Mouse (Mus musculus) neural tube, embryonic 11.5 days (tissue): ENCODE results near the gene Hip1. TPM values are rescaled to one million over a fixed set of nuclear protein-coding genes. Genes with fewer than 3 reads are reported as not detected.
"Not testable (repeated sequence)": the region's sequence is repeated elsewhere in the genome, so short reads cannot be mapped to it uniquely, and the experiment has no call there.

ENCODE experiments used
- ATAC-seq: fragments of 200-750 bp; cut with Nextera tagmentation; 2 replicates; pipeline ENCODE4 v1.8.0; 2017; ENCODE audit warnings: moderate number of reproducible peaks, mild to moderate bottlenecking, moderate TSS enrichment, moderate library complexity; ENCODE audit not compliant: insufficient read depth, low FRiP score, low TSS enrichment
- DNase-seq: peaks from one replicate; pipeline ENCODE4 v3.0.0-alpha.2; 2015; ENCODE audit warnings: low spot score
- H3K27ac ChIP-seq: fragments of 300-500 bp; sonication (generic); 2 replicates; pipeline ENCODE4 v1.5.1; 2014; ENCODE audit warnings: low read depth, mild to moderate bottlenecking, low read length
- H3K27me3 ChIP-seq: fragments of 300-500 bp; sonication (generic); 2 replicates; pipeline ENCODE4 v1.6.1; 2014; ENCODE audit warnings: mild to moderate bottlenecking, low read length, mixed read lengths; ENCODE audit not compliant: control insufficient read depth, insufficient read depth
- H3K36me3 ChIP-seq: fragments of 300-500 bp; sonication (generic); 2 replicates; pipeline ENCODE4 v1.6.1; 2014; ENCODE audit warnings: mild to moderate bottlenecking, low read length, moderate library complexity, mixed read lengths; ENCODE audit not compliant: control insufficient read depth, insufficient read depth
- H3K4me1 ChIP-seq: fragments of 300-500 bp; sonication (generic); 2 replicates; pipeline ENCODE4 v1.6.1; 2014; ENCODE audit warnings: low read length, mixed read lengths; ENCODE audit not compliant: control insufficient read depth, insufficient read depth
- H3K4me2 ChIP-seq: fragments of 300-500 bp; sonication (generic); 2 replicates; pipeline ENCODE4 v1.6.1; 2014; ENCODE audit warnings: low read depth, mild to moderate bottlenecking, moderate library complexity
- H3K4me3 ChIP-seq: fragments of 300-500 bp; sonication (generic); 2 replicates; pipeline ENCODE4 v1.5.1; 2014; ENCODE audit warnings: low read depth, low read length
- H3K9ac ChIP-seq: fragments of 300-500 bp; sonication (generic); 2 replicates; pipeline ENCODE4 v1.6.1; 2014; ENCODE audit warnings: mild to moderate bottlenecking, low read length
- H3K9me3 ChIP-seq: fragments of 300-500 bp; sonication (generic); 2 replicates; pipeline ENCODE4 v1.6.1; 2016; ENCODE audit warnings: low read length; ENCODE audit not compliant: control insufficient read depth
- whole genome bisulfite sequencing: fragments of 180-500 bp; shearing (Covaris S2); extraction: QIAGEN DNeasy Blood & Tissue Kit; methylation state at CpG from one replicate; pipeline ENCODE4 v1.1.7; 2014; 5-methylcytosine and 5-hydroxymethylcytosine counted together
- polyA plus RNA-seq: library from polyadenylated mRNA; unstranded; fragments of >200 nt; fragmentation: Nextera tagmentation; extraction: Ambion mirVana; gene quantifications from 2 replicates; pipeline ENCODE4 v1.2.1, GENCODE M21; 2014

Gene Hip1
- polyA plus RNA-seq, 1 experiment from 2014 or later: 57.3 TPM

DNA sequence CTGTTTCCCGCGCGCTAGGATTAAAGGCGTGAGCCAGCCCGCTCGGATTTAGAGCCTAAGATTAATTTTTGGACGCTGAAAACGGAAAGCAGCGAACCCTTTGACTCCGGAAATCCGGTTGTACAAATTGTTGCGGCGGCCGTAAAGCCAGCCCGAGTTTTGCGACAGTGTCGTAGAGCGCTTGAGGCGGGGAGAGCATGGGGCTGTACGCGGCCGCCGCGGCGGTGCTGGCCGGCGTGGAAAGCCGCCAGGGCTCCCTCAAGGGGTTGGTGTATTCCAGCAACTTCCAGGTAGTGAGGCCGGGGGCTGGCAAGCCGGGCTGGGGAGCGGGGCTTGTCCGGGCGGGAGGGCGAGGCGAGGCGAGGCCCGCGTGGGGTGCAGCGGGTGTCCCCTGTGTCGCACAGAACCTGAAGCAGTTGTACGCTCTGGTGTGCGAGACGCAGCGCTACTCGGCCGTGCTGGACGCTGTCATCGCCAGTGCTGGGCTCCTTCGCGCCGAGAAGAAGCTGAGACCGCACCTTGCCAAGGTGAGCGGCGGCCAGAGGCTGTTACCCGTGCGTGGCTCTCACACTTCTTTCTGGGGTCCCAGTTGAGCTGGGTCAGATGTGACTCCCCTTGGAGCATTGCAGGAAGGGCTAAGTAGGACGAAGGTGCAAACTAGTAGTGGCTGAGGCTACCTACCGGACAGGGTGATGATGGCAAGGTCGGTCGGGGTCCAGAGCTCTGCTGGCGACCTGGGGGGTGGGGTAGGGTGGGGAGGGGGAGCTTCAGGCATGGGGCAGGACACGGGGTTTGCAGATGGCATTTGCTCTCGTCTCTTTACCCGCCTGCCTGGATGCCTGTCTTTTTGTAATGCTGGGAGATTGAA is 174.9 kb downstream of the Hip1 start, which contains the start of gene Nsun5:
Gene Nsun5 (plus strand): TSS at position 167 of the 868 bp plus-strand sequence.
- Histone ChIP-seq H3K27ac (peak within 1 kb of the TSS; percentile 63; the same call in 1 of the 2 replicates), H3K27me3 (no peaks in the 10 kb centered on the region), H3K4me2 (peak within 1 kb of the TSS; percentile 89), H3K9ac (peak within 1 kb of the TSS; percentile 77), H3K4me3 (peak within 1 kb of the TSS; percentile 85), H3K36me3 (peaks cover 7% of the 10 kb centered on the region), H3K9me3 (no peaks in the 10 kb centered on the region), H3K4me1 (peaks cover 6% of the 10 kb centered on the region; the same call in 1 of the 2 replicates)
- DNase-seq (peak; percentile 98), ATAC-seq (peak; percentile 67; the same call in 1 of the 2 replicates)
- WGBS: under 1% methylated on average over 62 of the region's 64 CpGs

DNA sequence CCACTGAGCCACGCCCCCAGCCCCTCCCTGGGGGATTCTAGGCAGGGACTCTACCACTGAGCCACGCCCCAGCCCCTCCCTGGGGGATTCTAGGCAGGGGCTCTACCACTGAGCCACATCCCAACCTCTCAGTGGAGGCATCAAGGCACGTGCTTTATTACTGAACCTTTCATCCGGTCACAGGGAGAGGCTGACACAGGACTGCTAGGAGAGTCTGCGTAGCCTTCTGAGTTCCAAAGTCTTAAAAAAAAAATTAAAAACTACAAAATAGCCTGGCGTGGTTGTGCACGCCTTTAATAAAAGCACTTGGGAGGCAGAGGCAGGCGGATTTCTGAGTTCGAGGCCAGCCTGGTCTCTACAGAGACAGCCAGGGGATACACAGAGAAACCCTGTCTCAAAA is 175.7 kb downstream of the Hip1 start:
- H3K4me1 ChIP-seq, DNase-seq, H3K9me3 ChIP-seq, H3K27me3 ChIP-seq, H3K36me3 ChIP-seq, ATAC-seq: not testable (repeated sequence)
- 60% methylated on average over 9 of the region's 9 CpGs for WGBS
- Histone ChIP-seq H3K4me2 (peak overlapping the region; percentile 89), H3K27ac (peak overlapping the region; percentile 63; the same call in 1 of the 2 replicates), H3K9ac (peak overlapping the region; percentile 77), H3K4me3 (peak overlapping the region; percentile 85)

DNA sequence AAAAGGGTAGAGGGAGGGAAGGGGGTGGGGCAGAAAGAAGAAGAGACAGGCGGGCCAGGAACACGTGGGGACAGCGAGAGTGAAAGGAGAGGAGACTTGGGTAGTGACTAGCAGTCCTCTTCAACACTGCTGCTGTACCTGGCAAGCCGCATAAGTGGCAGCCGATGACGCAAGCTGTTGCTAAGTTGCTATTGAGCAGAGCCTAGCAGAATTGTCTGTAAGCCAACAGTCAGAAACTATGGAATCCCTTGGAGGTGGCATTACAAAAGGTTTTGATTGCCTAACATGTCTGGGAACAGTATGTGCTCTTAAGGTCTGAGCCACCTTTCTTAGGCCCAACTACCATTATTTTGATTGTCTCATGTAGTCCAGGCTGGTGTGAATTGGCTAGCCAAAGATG is 176.6 kb downstream of the Hip1 start:
- 83% methylated on average over 6 of the region's 6 CpGs for WGBS
- ATAC-seq: no peak
- no peak overlapping the region for H3K27ac ChIP-seq
- H3K9ac ChIP-seq: no peak overlapping the region
- H3K4me3 ChIP-seq: no peak overlapping the region
- no peak for DNase-seq
- H3K4me2 ChIP-seq: no peak overlapping the region
- no peaks in the 10 kb centered on the region for H3K9me3 ChIP-seq
- H3K4me1 ChIP-seq: peaks cover 6% of the 10 kb centered on the region; the same call in 1 of the 2 replicates
- no peaks in the 10 kb centered on the region for H3K27me3 ChIP-seq
- peaks cover under 1% of the 10 kb centered on the region for H3K36me3 ChIP-seq

DNA sequence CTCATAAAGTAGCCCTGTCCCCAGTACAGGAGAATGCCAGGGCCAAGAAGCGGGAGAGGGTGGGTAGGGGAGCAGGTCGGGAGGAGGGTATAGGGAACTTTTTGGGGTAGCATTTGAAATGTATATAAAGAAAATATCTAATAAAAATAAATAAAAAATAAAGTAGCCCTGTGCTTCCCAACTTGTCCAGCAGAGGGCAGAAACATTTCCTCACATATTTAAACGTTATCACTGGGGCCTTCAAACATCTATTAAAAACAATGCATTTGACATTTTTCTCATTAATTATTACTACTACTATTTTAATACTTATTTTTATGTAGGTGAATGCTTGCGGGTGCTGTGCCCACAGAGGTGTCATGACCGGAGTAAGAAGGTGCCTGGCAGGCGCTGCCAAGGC is 177.1 kb downstream of the Hip1 start:
- no peaks in the 10 kb centered on the region for H3K9me3 ChIP-seq
- H3K4me1 ChIP-seq: peaks cover 6% of the 10 kb centered on the region; the same call in 1 of the 2 replicates
- H3K27me3 ChIP-seq: no peaks in the 10 kb centered on the region
- H3K9ac ChIP-seq: no peak overlapping the region
- H3K36me3 ChIP-seq: no peaks in the 10 kb centered on the region; the same call in 1 of the 2 replicates
- DNase-seq (no peak), ATAC-seq (no peak)
- WGBS: 53% methylated on average over 6 of the region's 6 CpGs
- no peak overlapping the region for H3K4me2 ChIP-seq
- H3K4me3 ChIP-seq: no peak overlapping the region
- no peak overlapping the region for H3K27ac ChIP-seq

DNA sequence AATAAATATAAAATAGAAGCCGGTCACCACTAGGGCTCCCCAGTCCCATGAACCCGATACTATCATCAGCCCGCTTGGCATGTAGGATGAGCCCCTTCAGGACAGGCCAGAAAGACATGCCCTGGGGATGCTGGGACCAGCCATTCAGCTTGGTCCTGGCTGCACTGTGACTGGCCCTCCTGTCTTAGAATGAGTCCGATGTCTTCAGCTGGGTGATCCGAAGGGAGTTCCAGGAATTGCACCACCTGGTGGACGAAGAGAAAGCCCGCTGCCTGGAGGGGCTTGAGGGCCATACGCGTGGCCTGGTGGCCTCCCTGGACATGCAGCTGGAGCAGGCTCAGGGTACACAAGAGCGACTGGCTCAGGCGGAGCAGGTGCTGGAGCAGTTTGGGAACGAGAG is 181.4 kb downstream of the Hip1 start:
- H3K9ac ChIP-seq: no peak overlapping the region
- no peak for ATAC-seq
- H3K9me3 ChIP-seq: no peaks in the 10 kb centered on the region
- peak; percentile 66 for DNase-seq
- H3K4me1 ChIP-seq: no peaks in the 10 kb centered on the region
- no peak overlapping the region for H3K4me2 ChIP-seq
- H3K4me3 ChIP-seq: no peak overlapping the region
- H3K27ac ChIP-seq: no peak overlapping the region
- H3K27me3 ChIP-seq: no peaks in the 10 kb centered on the region
- no peaks in the 10 kb centered on the region for H3K36me3 ChIP-seq
- 32% methylated on average over 12 of the region's 12 CpGs for WGBS

DNA sequence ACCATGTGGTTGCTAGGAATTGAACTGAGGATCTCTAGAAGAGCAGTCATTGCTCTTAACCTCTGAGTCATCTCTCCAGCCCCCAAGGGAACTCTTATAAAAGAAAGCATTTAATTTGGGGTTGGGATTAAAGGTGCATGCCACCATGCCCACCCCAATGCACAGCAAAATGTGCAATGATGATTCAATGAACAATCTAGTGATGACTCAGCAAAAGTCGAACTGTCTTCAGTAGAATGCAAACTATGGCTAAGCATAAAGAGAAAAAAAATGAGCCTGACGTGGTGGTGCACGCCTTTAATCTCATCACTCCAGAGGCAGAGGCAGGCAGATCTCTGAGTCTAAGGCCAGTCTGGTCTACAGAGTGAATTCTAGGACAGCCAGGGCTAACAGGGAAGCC is 182.3 kb downstream of the Hip1 start:
- Histone ChIP-seq H3K9me3 (no peaks in the 10 kb centered on the region), H3K4me1 (no peaks in the 10 kb centered on the region), H3K27ac (no peak overlapping the region), H3K27me3 (no peaks in the 10 kb centered on the region), H3K4me3 (no peak overlapping the region), H3K36me3 (no peaks in the 10 kb centered on the region), H3K4me2 (no peak overlapping the region), H3K9ac (no peak overlapping the region)
- DNase-seq (no peak), ATAC-seq (no peak)
- WGBS: 94% methylated on average over 3 of the region's 3 CpGs

DNA sequence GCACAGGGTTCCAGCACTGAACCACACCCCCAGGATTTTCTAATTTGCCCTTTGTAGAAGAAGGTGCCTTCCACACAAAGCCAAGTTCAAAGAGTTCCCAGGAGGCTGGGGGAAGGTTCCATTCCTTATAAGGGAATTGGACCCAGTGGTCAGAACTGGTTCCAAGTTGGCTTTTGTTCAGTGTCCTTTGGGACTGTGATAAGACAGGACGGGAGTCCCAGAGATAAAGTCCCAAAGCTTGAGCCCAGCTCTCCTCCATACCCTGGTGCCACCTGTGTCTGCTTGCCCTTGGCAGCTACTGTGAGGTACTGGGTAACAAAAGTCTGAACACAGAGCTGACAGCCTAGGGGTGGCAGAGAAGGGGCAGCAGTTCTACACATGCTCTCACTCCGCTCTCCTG is 185.1 kb downstream of the Hip1 start:
- ATAC-seq: no peak
- Histone ChIP-seq H3K4me1 (no peaks in the 10 kb centered on the region), H3K4me3 (no peak overlapping the region), H3K4me2 (no peak overlapping the region), H3K9ac (no peak overlapping the region), H3K27ac (no peak overlapping the region), H3K9me3 (no peaks in the 10 kb centered on the region), H3K36me3 (no peaks in the 10 kb centered on the region), H3K27me3 (no peaks in the 10 kb centered on the region)
- DNase-seq: no peak
- 86% methylated on average over 2 of the region's 2 CpGs for WGBS

- Histone ChIP-seq H3K9me3 (no peaks in the 10 kb centered on the region), H3K27ac (no peak overlapping the region), H3K9ac (no peak overlapping the region), H3K36me3 (no peaks in the 10 kb centered on the region), H3K4me2 (no peak overlapping the region), H3K27me3 (peaks cover 4% of the 10 kb centered on the region; the same call in 1 of the 2 replicates), H3K4me3 (no peak overlapping the region), H3K4me1 (no peaks in the 10 kb centered on the region)
- ATAC-seq (no peak), DNase-seq (no peak)
- 91% methylated on average over 2 of the region's 2 CpGs for WGBS
Observed at GRCm38 (mm10) chr5:135357556-135357955, 187.4 kb downstream of the Hip1 start.
